Mouse (Mus musculus): ENCODE data around the gene Synj2. TPM values are rescaled to one million over a fixed set of nuclear protein-coding genes. Genes with fewer than 3 reads are reported as not detected.

The Synj2 gene
- total and polyA plus RNA-seq, 3 experiments = 1.2 to 2.5 TPM; not detected in 1

DNA sequence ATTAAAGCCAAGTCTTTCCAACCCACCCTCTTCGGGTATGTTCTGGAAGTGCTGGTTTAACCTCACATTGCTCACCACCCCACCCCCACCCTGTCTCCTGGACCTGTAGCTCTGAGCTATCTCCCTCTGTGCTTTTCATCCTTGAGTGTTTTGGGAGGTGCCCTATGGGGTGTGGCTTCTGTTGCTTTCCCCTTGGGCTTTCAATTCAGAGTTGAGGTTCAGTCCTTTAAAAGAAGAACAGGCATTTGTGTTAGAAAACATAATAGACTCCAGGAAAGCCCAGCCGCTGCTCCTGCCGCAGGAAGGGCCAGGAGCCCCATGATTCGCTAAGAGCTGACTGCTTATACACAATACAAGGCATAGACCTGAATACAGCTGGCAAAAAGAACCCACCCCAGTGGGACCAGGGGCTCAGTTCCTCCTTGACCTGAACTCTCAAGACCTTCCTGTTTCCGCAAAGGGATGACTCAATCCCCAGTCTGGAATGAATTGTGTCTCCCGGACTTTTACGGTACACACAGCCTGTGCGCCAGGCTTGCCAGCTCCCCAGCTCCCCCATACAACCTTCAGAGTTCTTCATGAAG, 36.9 kb downstream of the Synj2 start:
- Histone ChIP-seq H3K27me3 (ENCODE audit: control insufficient read depth in 1 of 2, insufficient read depth in 2 of 2, low read length in 2 of 2) (no peaks in the 10 kb centered on the region), H3K9ac (ENCODE audit: control insufficient read depth, low read depth, low read length, poor library complexity, severe bottlenecking) (no peak overlapping the region), H3K79me2 (ENCODE audit: control insufficient read depth, insufficient read depth, low read length, poor library complexity) (no peaks in the 10 kb centered on the region), H3K36me3 (ENCODE audit: control insufficient read depth in 1 of 2, insufficient read depth in 2 of 2, low read length in 2 of 2) (no peaks in the 10 kb centered on the region), H3K4me3 (ENCODE audit: control insufficient read depth in 1 of 2, insufficient read depth in 1 of 2, low read depth in 2 of 2, low read length in 2 of 2) (no peak overlapping the region), H3K4me1 (ENCODE audit: control insufficient read depth in 1 of 2, insufficient read depth in 2 of 2, low read length in 2 of 2) (0 out of 4 replicates have a peak, but pooled peaks cover 0 to 5% of the 10 kb centered on the region in 2 experiments), H3K9me3 (replicated peaks; ENCODE audit: insufficient read depth, low read length) (no peaks in the 10 kb centered on the region), H3K27ac (ENCODE audit: control insufficient read depth, low read depth, low read length) (no peak overlapping the region)
- DNase-seq (ENCODE audit: low read depth, low spot score) = no peak
- TF ChIP-seq HCFC1 (IDR thresholded peaks at IDR 0.05; ENCODE audit: low read depth, low read length) (no peak), CHD1 (IDR thresholded peaks at IDR 0.05; ENCODE audit: low read depth, low read length) (no peak), POLR2A (IDR thresholded peaks at IDR 0.05; ENCODE audit: control insufficient read depth in 1 of 2, insufficient read depth in 1 of 2, low read depth in 1 of 2, low read length in 2 of 2, poor library complexity in 1 of 2) (no peak), USF2 (IDR thresholded peaks at IDR 0.05; ENCODE audit: borderline replicate concordance in 1 of 2, insufficient read depth in 1 of 2, low read depth in 1 of 2, low read length in 2 of 2) (no peak), POLR2AphosphoS5 (IDR thresholded peaks at IDR 0.05; ENCODE audit: borderline replicate concordance, low read depth, low read length) (no peak), MEF2A (IDR thresholded peaks at IDR 0.05; ENCODE audit: extremely low read depth, insufficient replicate concordance, low read depth, low read length, poor library complexity, severe bottlenecking) (no peak), MAFK (IDR thresholded peaks at IDR 0.05; ENCODE audit: borderline replicate concordance, low read depth, low read length) (no peak), BHLHE40 (IDR thresholded peaks at IDR 0.05; ENCODE audit: borderline replicate concordance, low read depth, low read length) (no peak), MAX (IDR thresholded peaks at IDR 0.05; ENCODE audit: low read length) (no peak)

DNA sequence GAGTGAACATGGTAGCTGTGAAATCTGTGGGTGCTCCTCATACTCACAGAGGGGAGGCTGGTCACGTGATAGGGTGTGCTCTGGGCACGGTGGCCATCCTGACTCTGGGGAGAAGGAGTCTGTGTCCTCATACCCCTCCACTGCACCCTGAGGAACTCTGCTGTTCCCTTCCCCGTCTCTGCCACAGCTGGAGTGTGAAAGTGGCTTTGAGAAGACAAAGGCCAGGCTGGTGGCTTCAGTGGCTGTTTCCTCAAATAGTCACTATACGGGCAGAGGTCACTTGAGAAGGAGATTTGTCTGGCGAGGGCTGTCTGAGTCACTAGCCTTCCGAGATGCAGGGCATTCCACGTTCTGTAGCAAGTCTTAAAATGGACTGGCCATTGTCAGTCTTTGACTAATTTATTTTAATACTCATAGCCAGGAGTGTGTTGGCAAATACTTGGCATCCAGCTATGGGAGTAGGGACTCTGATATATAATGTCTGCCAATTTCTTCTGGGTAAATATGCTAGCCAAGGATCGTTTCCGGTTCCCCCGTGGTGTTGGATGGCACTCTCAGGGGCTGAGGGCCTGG, 37.5 kb downstream of the Synj2 start:
- DNase-seq (ENCODE audit: low read depth, low spot score) = no peak
- Histone ChIP-seq H3K79me2 (ENCODE audit: control insufficient read depth, insufficient read depth, low read length, poor library complexity) (no peaks in the 10 kb centered on the region), H3K9me3 (replicated peaks; ENCODE audit: insufficient read depth, low read length) (no peaks in the 10 kb centered on the region), H3K27me3 (ENCODE audit: control insufficient read depth in 1 of 2, insufficient read depth in 2 of 2, low read length in 2 of 2) (no peaks in the 10 kb centered on the region), H3K36me3 (ENCODE audit: control insufficient read depth in 1 of 2, insufficient read depth in 2 of 2, low read length in 2 of 2) (no peaks in the 10 kb centered on the region), H3K4me1 (ENCODE audit: control insufficient read depth in 1 of 2, insufficient read depth in 2 of 2, low read length in 2 of 2) (0 out of 4 replicates have a peak, but pooled peaks cover 0 to 5% of the 10 kb centered on the region in 2 experiments), H3K9ac (ENCODE audit: control insufficient read depth, low read depth, low read length, poor library complexity, severe bottlenecking) (no peak overlapping the region), H3K27ac (ENCODE audit: control insufficient read depth, low read depth, low read length) (no peak overlapping the region), H3K4me3 (ENCODE audit: control insufficient read depth in 1 of 2, insufficient read depth in 1 of 2, low read depth in 2 of 2, low read length in 2 of 2) (no peak overlapping the region)
- TF ChIP-seq GATA1 (IDR thresholded peaks at IDR 0.05; ENCODE audit: low read depth, low read length) (no peak), USF2 (IDR thresholded peaks at IDR 0.05; ENCODE audit: borderline replicate concordance in 1 of 2, insufficient read depth in 1 of 2, low read depth in 1 of 2, low read length in 2 of 2) (no peak), UBTF (IDR thresholded peaks at IDR 0.05; ENCODE audit: borderline replicate concordance, insufficient read depth, low read depth, low read length) (no peak), TBP (IDR thresholded peaks at IDR 0.05; ENCODE audit: low read depth, low read length) (no peak), ELF1 (IDR thresholded peaks at IDR 0.05; ENCODE audit: low read depth, low read length) (no peak), RAD21 (IDR thresholded peaks at IDR 0.05; ENCODE audit: low read depth, low read length) (no peak), CHD1 (IDR thresholded peaks at IDR 0.05; ENCODE audit: low read depth, low read length) (no peak), EP300 (IDR thresholded peaks at IDR 0.05; ENCODE audit: low read depth in 1 of 2, low read length in 2 of 2) (no peak), ZNF384 (IDR thresholded peaks at IDR 0.05; ENCODE audit: low read depth, low read length) (no peak), ZKSCAN1 (IDR thresholded peaks at IDR 0.05; ENCODE audit: low read depth, low read length) (no peak)
